Mouse (Mus musculus): ENCODE data around the gene Plxnb2. TPM values are rescaled to one million over a fixed set of nuclear protein-coding genes. Genes with fewer than 3 reads are reported as not detected.
A peak's percentile ranks its signal among the peaks of the same experiment; 100 is the strongest.

The Plxnb2 gene
- polyA plus RNA-seq, 1 experiment from 2014 or later: 158 TPM

- peak; percentile 84 for ATAC-seq (ENCODE audit: low read depth)
- Histone ChIP-seq H3K27me3 (replicated peaks; ENCODE audit: control insufficient read depth, insufficient read depth, low read length) (no peaks in the 10 kb centered on the region), H3K4me2 (ENCODE audit: low read depth, low read length) (peak overlapping the region; percentile 37), H3K27ac (replicated peaks; ENCODE audit: low read depth, low read length) (peak overlapping the region; percentile 59), H3K9ac (ENCODE audit: low read depth, low read length) (peak overlapping the region; percentile 38; the same call in 1 of the 2 replicates), H3K9me3 (ENCODE audit: control insufficient read depth, low read length) (no peaks in the 10 kb centered on the region), H3K36me3 (ENCODE audit: control insufficient read depth, insufficient read depth, low read length) (peaks cover 47% of the 10 kb centered on the region), H3K4me1 (ENCODE audit: control insufficient read depth, insufficient read depth, low read length) (peaks cover 50% of the 10 kb centered on the region), H3K4me3 (ENCODE audit: low read depth, low read length) (peak overlapping the region; percentile 1)
- 3% methylated on average over 8 of the region's 10 CpGs for WGBS
- peak; percentile 95 for DNase-seq (ENCODE audit: low spot score)
These were observed 11.2 kb downstream of the Plxnb2 start for GRCm38 (mm10) chr15:89169431-89169830.

- DNase-seq (ENCODE audit: low spot score): no peak
- no peak for ATAC-seq (ENCODE audit: low read depth)
- Histone ChIP-seq H3K4me1 (ENCODE audit: control insufficient read depth, insufficient read depth, low read length) (peaks cover 44% of the 10 kb centered on the region), H3K36me3 (ENCODE audit: control insufficient read depth, insufficient read depth, low read length) (peaks cover 52% of the 10 kb centered on the region), H3K27me3 (replicated peaks; ENCODE audit: control insufficient read depth, insufficient read depth, low read length) (no peaks in the 10 kb centered on the region), H3K9ac (ENCODE audit: low read depth, low read length) (peak overlapping the region; percentile 38), H3K4me2 (ENCODE audit: low read depth, low read length) (peak overlapping the region; percentile 37), H3K27ac (replicated peaks; ENCODE audit: low read depth, low read length) (peak overlapping the region; percentile 59), H3K4me3 (ENCODE audit: low read depth, low read length) (peak overlapping the region; percentile 1), H3K9me3 (ENCODE audit: control insufficient read depth, low read length) (no peaks in the 10 kb centered on the region)
- WGBS: 49% methylated on average over 10 of the region's 10 CpGs
These were observed 11.7 kb downstream of the Plxnb2 start for GRCm38 (mm10) chr15:89168922-89169321.

GRCm38 (mm10) chr15:89165478-89165877 is 15.1 kb downstream of the Plxnb2 start:
- ATAC-seq (ENCODE audit: low read depth) (no peak), DNase-seq (ENCODE audit: low spot score) (no peak)
- Histone ChIP-seq H3K4me1 (ENCODE audit: control insufficient read depth, insufficient read depth, low read length) (peaks cover 16% of the 10 kb centered on the region), H3K9me3 (ENCODE audit: control insufficient read depth, low read length) (no peaks in the 10 kb centered on the region), H3K36me3 (ENCODE audit: control insufficient read depth, insufficient read depth, low read length) (peaks cover 86% of the 10 kb centered on the region), H3K27ac (replicated peaks; ENCODE audit: low read depth, low read length) (no peak overlapping the region), H3K4me2 (ENCODE audit: low read depth, low read length) (no peak overlapping the region), H3K4me3 (ENCODE audit: low read depth, low read length) (no peak overlapping the region), H3K9ac (ENCODE audit: low read depth, low read length) (no peak overlapping the region), H3K27me3 (replicated peaks; ENCODE audit: control insufficient read depth, insufficient read depth, low read length) (no peaks in the 10 kb centered on the region)
- WGBS: 88% methylated on average over 12 of the region's 12 CpGs

- DNase-seq (ENCODE audit: low spot score) (no peak), ATAC-seq (ENCODE audit: low read depth) (peak; percentile 20; the same call in 1 of the 2 replicates)
- Histone ChIP-seq H3K4me3 (ENCODE audit: low read depth, low read length) (no peak overlapping the region), H3K9ac (ENCODE audit: low read depth, low read length) (no peak overlapping the region), H3K36me3 (ENCODE audit: control insufficient read depth, insufficient read depth, low read length) (peaks cover 100% of the 10 kb centered on the region), H3K4me1 (ENCODE audit: control insufficient read depth, insufficient read depth, low read length) (no peaks in the 10 kb centered on the region), H3K9me3 (ENCODE audit: control insufficient read depth, low read length) (no peaks in the 10 kb centered on the region), H3K4me2 (ENCODE audit: low read depth, low read length) (no peak overlapping the region), H3K27me3 (replicated peaks; ENCODE audit: control insufficient read depth, insufficient read depth, low read length) (no peaks in the 10 kb centered on the region), H3K27ac (replicated peaks; ENCODE audit: low read depth, low read length) (no peak overlapping the region)
- 89% methylated on average over 7 of the region's 9 CpGs for WGBS
These were observed 19.2 kb downstream of the Plxnb2 start for GRCm38 (mm10) chr15:89161397-89161796.

- Histone ChIP-seq H3K4me3 (ENCODE audit: low read depth, low read length) (no peak overlapping the region), H3K4me1 (ENCODE audit: control insufficient read depth, insufficient read depth, low read length) (no peaks in the 10 kb centered on the region), H3K4me2 (ENCODE audit: low read depth, low read length) (no peak overlapping the region), H3K27me3 (replicated peaks; ENCODE audit: control insufficient read depth, insufficient read depth, low read length) (no peaks in the 10 kb centered on the region), H3K9ac (ENCODE audit: low read depth, low read length) (no peak overlapping the region), H3K36me3 (ENCODE audit: control insufficient read depth, insufficient read depth, low read length) (peaks cover 100% of the 10 kb centered on the region), H3K27ac (replicated peaks; ENCODE audit: low read depth, low read length) (no peak overlapping the region), H3K9me3 (ENCODE audit: control insufficient read depth, low read length) (no peaks in the 10 kb centered on the region)
- ATAC-seq (ENCODE audit: low read depth): no peak
- WGBS: 94% methylated on average over 16 of the region's 16 CpGs
- no peak for DNase-seq (ENCODE audit: low spot score)
These were observed 22.1 kb downstream of the Plxnb2 start for GRCm38 (mm10) chr15:89158516-89158915.

- DNase-seq (ENCODE audit: low spot score) (peak; percentile 80), ATAC-seq (ENCODE audit: low read depth) (no peak)
- Histone ChIP-seq H3K4me3 (ENCODE audit: low read depth, low read length) (no peak overlapping the region), H3K27ac (replicated peaks; ENCODE audit: low read depth, low read length) (no peak overlapping the region), H3K4me1 (ENCODE audit: control insufficient read depth, insufficient read depth, low read length) (no peaks in the 10 kb centered on the region), H3K36me3 (ENCODE audit: control insufficient read depth, insufficient read depth, low read length) (peaks cover 97% of the 10 kb centered on the region), H3K27me3 (replicated peaks; ENCODE audit: control insufficient read depth, insufficient read depth, low read length) (no peaks in the 10 kb centered on the region), H3K4me2 (ENCODE audit: low read depth, low read length) (no peak overlapping the region), H3K9me3 (ENCODE audit: control insufficient read depth, low read length) (no peaks in the 10 kb centered on the region), H3K9ac (ENCODE audit: low read depth, low read length) (no peak overlapping the region)
- 68% methylated on average over 7 of the region's 7 CpGs for WGBS
These were observed 22.6 kb downstream of the Plxnb2 start for GRCm38 (mm10) chr15:89157954-89158353.

GRCm38 (mm10) chr15:89152312-89152711 is 28.3 kb downstream of the Plxnb2 start:
- Histone ChIP-seq H3K36me3 (ENCODE audit: control insufficient read depth, insufficient read depth, low read length) (peaks cover 41% of the 10 kb centered on the region), H3K9me3 (ENCODE audit: control insufficient read depth, low read length) (no peaks in the 10 kb centered on the region), H3K4me3 (ENCODE audit: low read depth, low read length) (no peak overlapping the region), H3K4me2 (ENCODE audit: low read depth, low read length) (no peak overlapping the region), H3K27me3 (replicated peaks; ENCODE audit: control insufficient read depth, insufficient read depth, low read length) (peaks cover 19% of the 10 kb centered on the region), H3K9ac (ENCODE audit: low read depth, low read length) (no peak overlapping the region), H3K27ac (replicated peaks; ENCODE audit: low read depth, low read length) (no peak overlapping the region), H3K4me1 (ENCODE audit: control insufficient read depth, insufficient read depth, low read length) (peaks cover 14% of the 10 kb centered on the region)
- ATAC-seq (ENCODE audit: low read depth) (no peak), DNase-seq (ENCODE audit: low spot score) (no peak)

- H3K27me3 ChIP-seq (replicated peaks; ENCODE audit: control insufficient read depth, insufficient read depth, low read length): peaks cover 36% of the 10 kb centered on the region
- ATAC-seq (ENCODE audit: low read depth) (no peak), DNase-seq (ENCODE audit: low spot score) (peak; percentile 67)
- peak overlapping the region; percentile 74; the same call in 1 of the 2 replicates for H3K9ac ChIP-seq (ENCODE audit: low read depth, low read length)
- peak overlapping the region; percentile 70 for H3K4me3 ChIP-seq (ENCODE audit: low read depth, low read length)
- no peaks in the 10 kb centered on the region for H3K9me3 ChIP-seq (ENCODE audit: control insufficient read depth, low read length)
- H3K36me3 ChIP-seq (ENCODE audit: control insufficient read depth, insufficient read depth, low read length): peaks cover 18% of the 10 kb centered on the region
- 0% methylated on average over 11 of the region's 13 CpGs for WGBS
- peak overlapping the region; percentile 95 for H3K4me2 ChIP-seq (ENCODE audit: low read depth, low read length)
- H3K27ac ChIP-seq (replicated peaks; ENCODE audit: low read depth, low read length): no peak overlapping the region; the same call in 1 of the 2 replicates
- H3K4me1 ChIP-seq (ENCODE audit: control insufficient read depth, insufficient read depth, low read length): peaks cover 20% of the 10 kb centered on the region
These were observed 30.6 kb downstream of the Plxnb2 start for GRCm38 (mm10) chr15:89150041-89150390.

- H3K27ac ChIP-seq (replicated peaks; ENCODE audit: low read depth, low read length): peak within 1 kb of the TSS; percentile 39; the same call in 1 of the 2 replicates
- H3K36me3 ChIP-seq (ENCODE audit: control insufficient read depth, insufficient read depth, low read length): peaks cover 12% of the 10 kb centered on the region
- H3K4me2 ChIP-seq (ENCODE audit: low read depth, low read length): peak within 1 kb of the TSS; percentile 95
- peaks cover 20% of the 10 kb centered on the region for H3K4me1 ChIP-seq (ENCODE audit: control insufficient read depth, insufficient read depth, low read length)
- ATAC-seq (ENCODE audit: low read depth) (peak; percentile 62), DNase-seq (ENCODE audit: low spot score) (peak; percentile 63)
- H3K4me3 ChIP-seq (ENCODE audit: low read depth, low read length): peak within 1 kb of the TSS; percentile 70
- peaks cover 36% of the 10 kb centered on the region for H3K27me3 ChIP-seq (replicated peaks; ENCODE audit: control insufficient read depth, insufficient read depth, low read length)
- WGBS: under 1% methylated on average over 35 of the region's 61 CpGs
- no peaks in the 10 kb centered on the region for H3K9me3 ChIP-seq (ENCODE audit: control insufficient read depth, low read length)
- peak within 1 kb of the TSS; percentile 74 for H3K9ac ChIP-seq (ENCODE audit: low read depth, low read length)
These were observed 31.1 kb downstream of the Plxnb2 start, which contains the start of gene Mapk11 for GRCm38 (mm10) chr15:89149271-89150040. TSS of gene Mapk11 (minus strand) at chr15:89149628.

Data from embryonic facial prominence, embryonic 14.5 days (tissue).